Mouse (Mus musculus) liver, postnatal 0 days (tissue): ENCODE data around the gene Cyth1.

Source experiments
- CTCF ChIP-seq: sonication (generic); IDR thresholded peaks from 2 replicates; pipeline ENCODE4 v1.5.1; 2016; ENCODE audit warnings: antibody characterized with exemption, low read depth
- EP300 ChIP-seq: IDR thresholded peaks from 2 replicates; pipeline ENCODE4 v1.6.1; 2016; ENCODE audit warnings: antibody characterized with exemption, low read depth, mild to moderate bottlenecking

- TF ChIP-seq CTCF = no peak
- no peak for TF ChIP-seq EP300
Measured at GRCm38 (mm10) chr11:118160763-118161162, 87.6 kb downstream of the Cyth1 start.
